Mouse (Mus musculus) kidney, adult 2 months (tissue): ENCODE measurements around the gene Sub1.

Source experiments
- CTCF ChIP-seq: fragments of 200-500 bp; conservative IDR thresholded peaks from 2 replicates; pipeline ENCODE4 v1.5.1; 2011; ENCODE audit warnings: low read depth, mild to moderate bottlenecking, control low read depth, low read length, moderate library complexity, mixed read lengths; ENCODE audit not compliant: insufficient read depth, insufficient read length
- POLR2A ChIP-seq: fragments of 200-500 bp; IDR thresholded peaks from one replicate; pipeline ENCODE4 v1.6.1; 2011; ENCODE audit warnings: low read depth, low read length, control low read depth

GRCm38 (mm10) chr15:12039256-12039655 lies 42.5 kb upstream of the Sub1 start:
- no peak for TF ChIP-seq CTCF
- no peak for TF ChIP-seq POLR2A
